Mouse (Mus musculus): Measurements from ENCODE around the gene Zfp119b. TPM values are rescaled to one million over a fixed set of nuclear protein-coding genes. Genes with fewer than 3 reads are reported as not detected.

Zfp119b gene
- polyA plus RNA-seq (2012; rRNA removed): 2.0 and 3.3 TPM in 2 replicates

DNA sequence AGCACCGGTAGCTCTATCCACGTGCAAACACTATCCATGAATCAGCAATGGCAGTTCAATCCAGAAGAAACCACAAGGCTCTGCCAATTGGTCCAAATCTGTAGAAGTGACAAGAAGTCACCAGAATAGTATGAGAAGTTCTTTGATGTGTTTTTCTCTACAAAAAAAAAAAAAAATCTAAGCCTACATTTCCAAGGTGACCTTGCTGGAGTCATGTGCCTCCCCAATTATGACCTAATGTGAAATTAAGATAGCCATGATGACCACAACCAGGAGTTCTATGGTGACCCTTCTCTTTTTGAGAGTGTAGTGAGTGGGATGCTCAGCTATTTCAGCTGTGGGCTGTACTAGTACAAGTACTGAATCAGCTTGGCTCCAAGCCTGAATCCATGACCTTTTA lies at the start of gene Zfp119b:
Zfp119b (minus strand) TSS at position 101 of the 400 bp plus-strand sequence.

DNA sequence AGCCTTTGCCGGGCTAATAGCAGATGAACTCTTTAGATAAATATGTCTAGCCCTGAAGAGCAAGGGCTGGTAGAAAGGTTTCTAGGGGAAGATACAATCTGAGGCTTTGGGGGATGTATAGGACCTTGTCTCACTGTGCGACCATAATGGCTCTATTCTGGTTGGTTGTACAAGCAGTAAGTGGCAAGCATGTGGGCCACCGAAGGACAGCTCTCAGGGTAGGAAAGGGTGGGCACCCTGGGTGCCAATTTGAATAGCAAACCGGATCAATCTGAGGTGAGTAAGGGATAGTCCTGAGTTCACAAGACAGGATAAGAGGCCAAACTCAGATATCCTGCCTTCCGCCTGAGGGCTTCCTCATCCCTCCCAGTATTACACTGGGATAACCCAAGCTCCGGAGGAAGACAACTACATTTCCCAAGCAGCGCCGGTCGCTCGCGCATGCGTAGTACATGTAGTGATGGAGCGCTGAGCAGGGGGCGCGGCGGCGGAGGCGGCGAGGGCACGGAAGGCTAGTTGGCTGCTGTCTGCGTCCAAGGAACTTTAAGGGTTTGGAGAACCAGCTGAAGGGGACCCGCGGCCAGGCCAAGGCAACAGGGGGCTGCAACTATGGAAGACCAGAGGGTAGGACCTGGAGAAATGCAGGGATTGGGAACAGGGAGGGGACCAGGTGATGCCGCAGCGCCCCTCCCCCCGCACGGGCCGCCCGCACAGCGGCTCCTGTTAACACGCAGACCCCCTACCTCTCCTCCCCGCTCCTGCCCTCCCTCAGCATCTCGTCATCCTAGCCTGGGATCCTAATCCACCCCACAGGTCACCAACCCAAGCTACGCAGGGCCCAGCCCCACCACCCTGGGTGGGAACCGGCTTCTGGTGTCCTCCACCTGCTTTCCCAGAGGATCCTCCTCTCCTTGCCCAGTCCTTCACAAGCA lies 37.0 kb upstream of the Zfp119b start, which contains the start of gene Fsd1:
Fsd1 (plus strand) TSS at position 480 of the 932 bp plus-strand sequence.

DNA sequence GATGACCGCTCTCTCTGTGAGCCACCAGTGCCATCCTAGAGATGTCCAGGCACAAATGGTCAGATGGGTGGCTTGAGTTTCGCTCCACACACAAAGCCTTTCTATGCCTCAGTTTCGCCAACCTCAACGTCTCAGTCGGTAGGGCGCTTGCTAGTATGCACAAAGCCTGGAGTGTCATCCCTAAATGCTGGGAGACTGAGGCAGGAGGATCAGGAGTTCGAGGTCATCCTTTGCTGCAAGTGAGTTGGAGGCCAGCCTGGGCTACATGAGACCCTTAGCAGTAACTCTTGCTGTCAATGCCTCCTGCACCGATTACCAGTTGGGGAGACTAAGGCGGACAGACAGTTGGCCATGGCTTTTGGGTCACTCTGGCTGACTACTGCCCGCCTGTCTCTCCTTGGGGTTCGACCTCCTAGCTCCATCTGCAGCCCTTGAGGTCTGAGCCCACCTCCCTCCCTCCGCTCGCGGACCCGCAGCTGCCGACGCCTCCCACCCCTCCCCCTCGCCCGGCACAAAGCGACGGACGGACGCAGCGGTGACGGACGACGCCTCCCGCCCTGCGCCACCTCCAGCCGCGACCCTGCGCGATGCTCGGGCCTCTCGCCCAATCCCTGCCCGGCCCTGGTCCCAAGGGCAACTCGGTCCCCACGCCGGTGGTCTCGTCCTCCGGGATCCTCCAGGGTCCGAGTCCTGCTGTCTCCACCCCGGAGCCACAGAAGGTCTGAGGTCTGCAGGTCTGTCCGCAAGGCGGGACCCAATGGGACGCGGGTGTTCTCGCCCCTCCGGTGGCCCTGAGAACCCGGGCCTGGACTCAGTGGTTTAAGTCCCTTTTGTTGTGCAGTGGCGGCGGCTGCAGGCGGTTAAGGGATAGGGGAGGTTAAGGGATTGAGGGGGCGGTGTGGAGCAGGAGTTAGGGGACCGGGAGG lies 20.9 kb upstream of the Zfp119b start, which contains the start of gene Shd:
Shd (plus strand) TSS at position 502 of the 926 bp plus-strand sequence.

DNA sequence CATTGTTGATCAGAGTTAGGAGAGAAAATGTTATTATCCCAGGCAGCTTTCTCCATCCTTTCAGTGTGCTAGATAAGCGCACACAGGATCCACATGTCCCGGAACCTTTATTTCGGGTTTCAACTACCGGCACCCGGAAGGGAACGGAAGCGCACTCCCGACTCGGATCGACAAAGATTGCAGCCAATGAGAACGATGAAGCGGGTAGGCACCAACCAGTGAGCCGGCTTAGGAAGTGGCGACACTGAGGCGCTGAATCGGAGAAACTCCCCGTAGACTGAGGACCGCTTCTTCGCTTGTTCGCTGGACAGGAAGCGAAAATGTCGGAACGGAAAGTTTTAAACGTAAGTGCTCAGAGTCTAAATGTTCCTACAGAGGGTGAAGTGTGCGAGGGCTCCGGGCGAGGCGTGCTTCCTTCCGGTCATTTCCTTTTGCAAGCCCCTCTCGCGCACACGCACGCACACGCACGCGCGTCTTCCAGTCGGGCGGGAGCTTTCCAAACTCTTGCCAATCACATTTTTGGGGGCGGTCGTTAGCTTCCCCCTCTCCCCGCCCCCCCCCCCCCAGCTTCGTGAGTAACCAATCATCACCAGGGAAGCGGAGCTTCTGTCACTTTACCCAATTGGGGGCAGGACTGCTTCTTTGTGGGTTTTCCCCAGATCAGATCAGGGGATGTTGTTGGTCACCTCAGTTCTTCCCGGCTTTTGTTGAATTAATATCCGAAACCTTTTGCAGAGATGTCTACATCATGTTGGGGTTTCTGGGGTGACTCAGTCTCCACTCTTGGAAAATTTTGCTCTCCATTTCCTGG lies 9.8 kb upstream of the Zfp119b start, which contains the start of gene Yju2:
Yju2 (plus strand) TSS at position 182 of the 811 bp plus-strand sequence.

DNA sequence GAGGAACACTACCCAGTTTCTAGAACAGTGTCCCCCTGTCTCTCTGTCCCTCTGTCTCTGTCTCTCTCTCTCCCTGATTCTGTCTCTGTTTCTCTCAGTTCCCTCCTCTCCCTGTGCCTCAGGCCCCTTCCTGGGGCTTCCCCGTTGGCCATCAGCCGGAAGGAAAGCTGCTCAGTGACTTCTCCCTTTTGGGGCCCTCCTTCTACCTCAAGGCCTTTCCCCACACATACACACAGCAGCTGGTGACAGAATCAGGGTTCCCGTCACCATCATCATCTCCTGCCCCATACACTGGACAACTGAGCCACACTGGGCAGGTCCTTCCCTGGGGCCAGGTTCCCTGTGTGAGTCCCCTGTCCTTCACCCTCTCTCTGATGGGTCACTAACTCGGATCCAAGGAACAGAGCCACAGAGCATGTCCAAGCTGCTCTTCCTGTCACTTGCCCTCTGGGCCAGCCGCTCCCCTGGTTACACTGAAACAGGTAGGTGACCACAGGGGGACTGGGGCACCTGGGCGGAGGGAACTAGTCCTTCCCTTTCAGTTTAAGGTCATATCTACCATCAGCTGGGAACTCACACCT lies 3.2 kb upstream of the Zfp119b start, which contains the start of gene Ebi3:
Ebi3 (plus strand) TSS at position 194 of the 581 bp plus-strand sequence.

Other genes with a start within 250 kb of the Zfp119b start
- 23.4 and 28.9 TPM in 2 replicates for gene Pot1b, start 236.9 kb downstream of the Zfp119b start, polyA plus RNA-seq (2012; rRNA removed)
- gene Adgre4, start 199.5 kb downstream of the Zfp119b start, polyA plus RNA-seq (2012; rRNA removed): 0.07 and 0.08 TPM in 2 replicates
- gene Zfp119a, start 70.6 kb downstream of the Zfp119b start, polyA plus RNA-seq (2012; rRNA removed): 2.8 and 4.9 TPM in 2 replicates
- 6.1 and 10.3 TPM in 2 replicates for gene Zfp959, start 57.4 kb downstream of the Zfp119b start, polyA plus RNA-seq (2012; rRNA removed)
- gene Ebi3, start 3.1 kb upstream of the Zfp119b start, polyA plus RNA-seq (2012; rRNA removed): 1.7 and 2.3 TPM in 2 replicates
- 18.2 and 21.1 TPM in 2 replicates for gene Yju2, start 9.6 kb upstream of the Zfp119b start, polyA plus RNA-seq (2012; rRNA removed)
- gene Shd, start 21.0 kb upstream of the Zfp119b start, polyA plus RNA-seq (2012; rRNA removed): 104 and 121 TPM in 2 replicates
- gene Fsd1, start 37.0 kb upstream of the Zfp119b start, polyA plus RNA-seq (2012; rRNA removed): 49.5 and 55.5 TPM in 2 replicates
- gene Stap2, start 56.1 kb upstream of the Zfp119b start, polyA plus RNA-seq (2012; rRNA removed): 4.7 and 5.8 TPM in 2 replicates
- 164 and 185 TPM in 2 replicates for gene Mpnd, start 56.2 kb upstream of the Zfp119b start, polyA plus RNA-seq (2012; rRNA removed)
- gene Sh3gl1, start 87.1 kb upstream of the Zfp119b start, polyA plus RNA-seq (2012; rRNA removed): 77.7 and 92.3 TPM in 2 replicates
- gene Chaf1a, start 90.9 kb upstream of the Zfp119b start, polyA plus RNA-seq (2012; rRNA removed): 35.8 and 121 TPM in 2 replicates
- gene Ubxn6, start 125.5 kb upstream of the Zfp119b start, polyA plus RNA-seq (2012; rRNA removed): 47.3 and 53.2 TPM in 2 replicates
- 143 and 299 TPM in 2 replicates for gene Hdgfl2, start 130.1 kb upstream of the Zfp119b start, polyA plus RNA-seq (2012; rRNA removed)
- 0.04 and 0.06 TPM in 2 replicates for gene Plin4, start 160.3 kb upstream of the Zfp119b start, polyA plus RNA-seq (2012; rRNA removed)
- gene Plin5, start 168.1 kb upstream of the Zfp119b start, polyA plus RNA-seq (2012; rRNA removed): 0.11 and 0.13 TPM in 2 replicates
- 0.06 and 0.07 TPM in 2 replicates for gene Lrg1, start 172.5 kb upstream of the Zfp119b start, polyA plus RNA-seq (2012; rRNA removed)
- gene Sema6b, start 190.8 kb upstream of the Zfp119b start, polyA plus RNA-seq (2012; rRNA removed): 7.0 and 7.3 TPM in 2 replicates
- 4.8 and 6.9 TPM in 2 replicates for gene Tnfaip8l1, start 213.0 kb upstream of the Zfp119b start, polyA plus RNA-seq (2012; rRNA removed)
- 50.1 and 59.6 TPM in 2 replicates for gene Mydgf, start 234.4 kb upstream of the Zfp119b start, polyA plus RNA-seq (2012; rRNA removed)

Measured in central nervous system, embryonic 11.5 days (tissue).